Mouse (Mus musculus): ENCODE data around the gene Col6a5. TPM values are rescaled to one million over a fixed set of nuclear protein-coding genes. Genes with fewer than 3 reads are reported as not detected.

The Col6a5 gene
- polyA plus RNA-seq, 1 experiment from 2014 or later = 0.17 TPM

DNA sequence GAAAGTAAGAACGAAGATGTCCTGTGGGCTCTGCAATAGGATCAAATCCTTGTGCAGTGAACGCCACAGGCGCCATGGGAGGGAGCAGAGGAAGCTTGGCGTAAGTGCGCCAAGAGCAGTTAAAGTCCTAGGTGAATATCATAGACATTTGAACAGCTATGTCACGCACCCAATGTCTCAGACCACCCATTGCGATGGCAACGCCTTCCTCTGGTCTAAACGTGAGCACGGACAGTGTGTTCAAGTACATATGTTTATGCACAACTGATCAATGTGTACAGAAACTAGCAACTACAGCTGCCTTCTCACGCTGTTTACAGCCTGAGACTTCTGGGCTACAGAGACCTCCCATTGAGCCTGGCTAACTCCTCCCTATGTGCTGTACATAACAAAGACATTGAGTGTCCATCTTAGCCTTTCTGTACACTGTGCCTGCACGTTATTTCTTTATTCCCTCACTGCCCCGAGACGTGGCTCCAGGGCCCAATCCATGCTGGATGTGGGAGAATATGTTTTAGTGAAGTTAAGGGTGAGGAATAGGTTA is 11.0 kb upstream of the Col6a5 start:
- H3K9me3 ChIP-seq = no peaks in the 10 kb centered on the region
- WGBS = 90% methylated on average over 14 of the region's 14 CpGs
- no peaks in the 10 kb centered on the region for H3K4me1 ChIP-seq
- no peak overlapping the region for H3K9ac ChIP-seq (replicated peaks)
- ATAC-seq (ENCODE audit: low FRiP score, low read depth) = no peak
- no peak overlapping the region for H3K4me2 ChIP-seq (replicated peaks)
- H3K36me3 ChIP-seq = no peaks in the 10 kb centered on the region
- H3K27me3 ChIP-seq = peaks cover 4% of the 10 kb centered on the region; the same call in 1 of the 2 replicates
- H3K4me3 ChIP-seq = no peak overlapping the region
- no peak overlapping the region for H3K27ac ChIP-seq (replicated peaks)

DNA sequence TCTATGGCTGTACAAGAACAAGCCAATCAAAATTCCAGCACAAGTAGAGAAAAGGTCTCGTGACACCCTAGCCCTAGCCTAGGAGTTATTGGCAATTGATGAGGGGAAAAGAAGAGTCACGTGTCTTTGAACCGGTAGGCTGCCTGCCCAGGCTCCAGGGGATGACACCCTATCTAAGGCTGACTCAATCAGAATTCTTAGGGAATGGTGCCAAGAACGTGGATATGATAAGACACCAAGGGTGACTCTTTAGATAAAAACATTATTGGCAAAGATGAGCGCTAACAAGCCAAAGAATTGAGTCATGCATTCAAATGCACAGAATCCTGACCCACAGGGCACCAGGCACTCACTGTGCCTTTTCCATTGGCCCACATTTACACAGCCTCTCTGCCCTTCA is 10.5 kb upstream of the Col6a5 start:
- Histone ChIP-seq H3K4me1 (no peaks in the 10 kb centered on the region), H3K4me2 (replicated peaks) (no peak overlapping the region), H3K4me3 (no peak overlapping the region), H3K27me3 (peaks cover under 1% of the 10 kb centered on the region; the same call in 1 of the 2 replicates), H3K27ac (replicated peaks) (no peak overlapping the region), H3K36me3 (no peaks in the 10 kb centered on the region), H3K9me3 (no peaks in the 10 kb centered on the region), H3K9ac (replicated peaks) (no peak overlapping the region)
- 82% methylated on average over 5 of the region's 5 CpGs for WGBS
- no peak for ATAC-seq (ENCODE audit: low FRiP score, low read depth)

DNA sequence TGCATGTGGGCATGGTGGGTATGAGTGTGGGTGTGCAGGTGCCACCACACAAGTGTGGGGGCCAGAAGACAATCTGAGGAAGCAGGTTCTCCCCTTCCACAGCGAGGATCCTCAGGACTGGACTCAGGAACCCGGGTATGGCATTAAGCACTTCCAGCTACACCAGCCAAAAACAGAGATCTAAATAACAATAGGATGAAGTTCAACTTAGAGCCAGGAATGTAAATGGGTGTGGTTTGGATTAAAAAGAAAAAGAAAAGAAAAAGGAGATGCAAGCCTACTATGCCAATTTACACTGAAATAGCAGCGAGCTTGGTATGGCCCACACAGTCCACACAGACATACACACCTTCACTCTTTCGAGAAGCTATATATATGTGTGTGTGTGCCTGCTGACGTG is 7.5 kb upstream of the Col6a5 start:
- 73% methylated on average over 5 of the region's 5 CpGs for WGBS
- ATAC-seq (ENCODE audit: low FRiP score, low read depth) = no peak
- H3K27me3 ChIP-seq = no peaks in the 10 kb centered on the region

DNA sequence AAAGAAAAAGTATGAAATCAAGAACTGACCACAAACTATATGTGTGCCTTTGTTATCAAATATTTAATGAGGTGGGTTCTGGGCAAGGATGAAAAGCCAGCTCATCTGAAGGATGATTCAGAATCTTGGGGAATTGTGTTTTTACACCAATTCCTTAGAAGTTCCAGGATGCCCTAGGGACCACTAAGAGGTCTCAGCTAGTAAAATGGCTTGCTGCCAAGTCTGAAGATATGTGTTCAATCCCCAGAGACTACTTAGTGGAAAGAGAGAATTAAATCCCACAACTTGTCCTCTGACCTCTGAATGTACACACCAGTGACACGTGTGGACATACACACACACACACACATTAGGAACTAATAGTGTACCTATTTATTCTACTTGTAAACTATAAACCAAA is 1.3 kb downstream of the Col6a5 start:
- Histone ChIP-seq H3K4me3 (no peak overlapping the region), H3K27me3 (no peaks in the 10 kb centered on the region), H3K36me3 (no peaks in the 10 kb centered on the region), H3K27ac (replicated peaks) (no peak overlapping the region), H3K4me1 (no peaks in the 10 kb centered on the region), H3K9me3 (no peaks in the 10 kb centered on the region), H3K4me2 (replicated peaks) (no peak overlapping the region), H3K9ac (replicated peaks) (no peak overlapping the region)
- ATAC-seq (ENCODE audit: low FRiP score, low read depth) = no peak
- WGBS = 84% methylated on average over 1 of the region's 1 CpGs

More for the DNA sequence above, 7.5 kb upstream of the Col6a5 start:
- Histone ChIP-seq H3K36me3 (no peaks in the 10 kb centered on the region), H3K4me3 (no peak overlapping the region), H3K4me1 (no peaks in the 10 kb centered on the region), H3K9me3 (no peaks in the 10 kb centered on the region), H3K4me2 (replicated peaks) (no peak overlapping the region), H3K27ac (replicated peaks) (no peak overlapping the region), H3K9ac (replicated peaks) (no peak overlapping the region)

DNA sequence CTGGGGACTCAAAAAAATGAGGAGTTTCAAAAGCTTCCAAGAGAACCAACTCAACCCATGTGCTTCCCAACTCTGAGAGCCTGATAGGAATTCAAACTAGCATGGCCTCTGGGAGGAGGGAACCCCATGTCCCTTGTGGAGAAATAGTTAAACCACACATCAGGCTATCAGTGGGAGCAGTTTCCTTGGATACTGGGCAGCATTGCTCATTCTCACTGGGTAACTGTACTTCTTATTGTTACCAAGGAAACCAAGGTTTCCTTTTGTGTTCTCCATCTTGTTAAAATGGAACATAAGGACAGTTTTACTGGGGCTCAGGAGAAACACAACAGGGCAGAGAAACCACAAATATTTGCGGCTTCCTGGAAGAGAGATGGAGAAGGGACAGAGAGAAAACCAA is 10.7 kb downstream of the Col6a5 start:
- Histone ChIP-seq H3K4me3 (no peak overlapping the region), H3K9ac (replicated peaks) (no peak overlapping the region), H3K27ac (replicated peaks) (no peak overlapping the region), H3K27me3 (no peaks in the 10 kb centered on the region), H3K4me2 (replicated peaks) (no peak overlapping the region), H3K9me3 (no peaks in the 10 kb centered on the region), H3K36me3 (no peaks in the 10 kb centered on the region), H3K4me1 (no peaks in the 10 kb centered on the region)
- ATAC-seq (ENCODE audit: low FRiP score, low read depth) = no peak
- 88% methylated on average over 1 of the region's 1 CpGs for WGBS

DNA sequence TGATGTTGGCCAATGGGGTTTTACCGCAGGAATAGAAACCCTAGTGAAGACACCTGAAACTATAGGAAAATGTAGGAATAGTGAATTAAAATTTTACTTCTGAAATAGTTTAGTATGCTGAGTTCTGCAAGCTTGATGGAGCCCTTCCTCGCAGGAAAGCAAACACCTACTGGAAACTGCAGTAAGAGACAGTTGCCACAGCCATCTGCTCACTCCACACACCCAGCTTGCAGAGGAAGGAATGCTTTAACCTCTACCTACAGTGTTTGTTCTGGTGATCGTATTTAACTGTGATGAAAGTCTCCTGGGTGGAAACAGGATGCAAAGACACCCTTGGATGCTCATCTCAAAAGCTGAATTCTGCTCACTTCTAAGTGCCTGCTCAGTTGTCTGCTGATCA is 12.9 kb downstream of the Col6a5 start:
- Histone ChIP-seq H3K27ac (replicated peaks) (no peak overlapping the region), H3K9me3 (no peaks in the 10 kb centered on the region), H3K9ac (replicated peaks) (no peak overlapping the region), H3K4me1 (no peaks in the 10 kb centered on the region), H3K4me2 (replicated peaks) (no peak overlapping the region), H3K27me3 (no peaks in the 10 kb centered on the region), H3K36me3 (no peaks in the 10 kb centered on the region), H3K4me3 (no peak overlapping the region)
- WGBS = 88% methylated on average over 3 of the region's 3 CpGs
- no peak for ATAC-seq (ENCODE audit: low FRiP score, low read depth)

DNA sequence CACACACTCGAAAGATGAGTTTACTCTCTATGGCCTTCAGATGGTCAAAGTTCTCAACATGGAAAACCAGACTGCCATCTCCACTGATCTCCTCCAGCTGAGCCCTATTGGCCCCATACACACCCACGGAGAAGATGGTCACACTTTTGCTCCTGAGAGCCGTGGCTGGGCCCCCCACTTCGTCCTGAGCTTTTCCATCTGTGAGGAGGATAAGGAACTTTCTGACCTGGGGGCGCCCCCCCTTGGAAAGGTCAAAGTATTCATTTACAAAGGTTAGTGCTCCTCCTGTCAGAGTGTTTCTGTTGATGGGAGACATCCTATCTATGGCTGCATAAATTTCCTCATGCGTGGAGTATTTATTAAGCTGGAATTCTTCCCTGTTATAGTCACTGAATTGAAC is 26.6 kb downstream of the Col6a5 start:
- ATAC-seq (ENCODE audit: low FRiP score, low read depth) = no peak
- no peak overlapping the region for H3K4me2 ChIP-seq (replicated peaks)
- H3K4me3 ChIP-seq = no peak overlapping the region
- H3K9ac ChIP-seq (replicated peaks) = no peak overlapping the region
- no peak overlapping the region for H3K27ac ChIP-seq (replicated peaks)
- H3K27me3 ChIP-seq = no peaks in the 10 kb centered on the region
- no peaks in the 10 kb centered on the region for H3K4me1 ChIP-seq
- H3K9me3 ChIP-seq = no peaks in the 10 kb centered on the region
- 69% methylated on average over 6 of the region's 6 CpGs for WGBS
- no peaks in the 10 kb centered on the region for H3K36me3 ChIP-seq

DNA sequence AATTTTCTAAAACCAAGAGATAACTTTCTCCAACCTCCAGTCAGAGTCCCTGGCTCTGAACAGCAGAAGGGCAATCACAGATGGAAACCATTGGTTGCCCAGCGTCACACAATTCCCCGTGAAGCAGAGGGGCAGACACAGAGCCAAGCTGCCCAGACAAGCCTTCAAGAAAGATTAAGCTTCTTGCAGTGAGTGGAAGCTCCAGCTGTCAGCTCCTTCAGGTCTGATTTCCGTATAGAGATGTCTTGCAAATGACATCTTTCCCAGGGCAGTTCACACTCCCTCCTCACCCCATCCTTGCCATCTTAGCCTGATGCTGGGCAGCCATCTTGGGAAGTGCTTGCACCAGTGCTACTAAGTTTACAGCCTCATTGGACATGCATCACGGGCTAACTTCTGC is 31.2 kb downstream of the Col6a5 start:
- 70% methylated on average over 4 of the region's 4 CpGs for WGBS

DNA sequence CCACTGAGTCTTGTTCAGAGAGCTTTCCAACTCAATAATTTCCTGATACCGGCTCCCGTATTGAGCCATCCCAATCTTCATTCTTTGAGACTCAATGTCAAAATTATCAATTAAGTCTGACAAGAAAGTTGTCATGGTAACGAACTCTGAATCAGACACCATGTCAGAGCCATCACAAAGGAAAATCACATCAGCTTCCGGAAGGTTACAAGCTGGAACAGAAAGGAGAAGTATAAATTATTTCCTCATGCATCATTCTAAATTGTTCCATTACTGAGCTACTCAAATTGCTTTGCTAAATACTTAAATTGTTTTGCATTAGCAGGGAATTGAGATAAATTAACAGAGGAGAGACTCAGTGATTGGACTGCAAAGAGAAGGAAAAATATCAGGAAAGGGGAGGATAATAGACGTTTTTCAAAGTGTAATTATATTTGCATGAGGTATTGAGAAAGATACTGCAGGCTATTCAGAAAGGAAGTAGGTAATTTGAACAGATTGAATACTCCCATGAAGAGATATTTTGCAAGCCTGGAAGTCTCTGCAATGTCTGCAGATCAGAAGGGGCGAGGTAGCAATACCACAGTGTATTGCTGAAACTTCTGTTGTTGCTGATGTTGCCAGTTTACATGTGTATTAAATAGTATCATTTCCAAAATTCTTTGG is 31.9 kb downstream of the Col6a5 start:
- no peak overlapping the region for H3K4me2 ChIP-seq (replicated peaks)
- no peak overlapping the region for H3K9ac ChIP-seq (replicated peaks)
- H3K9me3 ChIP-seq = no peaks in the 10 kb centered on the region
- H3K27me3 ChIP-seq = no peaks in the 10 kb centered on the region
- no peak overlapping the region for H3K27ac ChIP-seq (replicated peaks)
- no peak overlapping the region for H3K4me3 ChIP-seq
- H3K36me3 ChIP-seq = no peaks in the 10 kb centered on the region
- H3K4me1 ChIP-seq = no peaks in the 10 kb centered on the region
- no peak for ATAC-seq (ENCODE audit: low FRiP score, low read depth)
- WGBS = 69% methylated on average over 6 of the region's 6 CpGs

More for the DNA sequence above, 31.2 kb downstream of the Col6a5 start:
- Histone ChIP-seq H3K4me1 (no peaks in the 10 kb centered on the region), H3K4me3 (no peak overlapping the region), H3K4me2 (replicated peaks) (no peak overlapping the region), H3K9me3 (no peaks in the 10 kb centered on the region), H3K9ac (replicated peaks) (no peak overlapping the region), H3K27me3 (no peaks in the 10 kb centered on the region), H3K27ac (replicated peaks) (no peak overlapping the region), H3K36me3 (no peaks in the 10 kb centered on the region)
- ATAC-seq (ENCODE audit: low FRiP score, low read depth) = no peak

DNA sequence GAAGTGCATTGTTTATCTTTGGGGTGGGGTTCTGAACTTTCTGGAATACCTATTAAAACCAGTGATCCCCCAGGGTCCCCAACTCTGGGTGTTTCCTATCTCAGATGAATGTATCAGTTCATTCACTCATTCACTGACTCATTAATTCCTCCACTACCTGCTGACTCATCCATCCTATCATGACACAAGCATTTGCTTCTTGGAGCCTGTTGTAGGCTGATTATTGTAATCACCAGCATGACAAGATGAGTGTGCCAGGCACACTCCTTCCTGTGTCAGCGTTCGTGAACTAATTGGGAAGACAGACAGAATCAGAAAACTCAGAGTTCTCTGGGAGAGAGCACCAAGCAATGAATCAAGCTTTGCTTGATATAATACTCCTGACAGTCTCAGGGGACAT is 36.8 kb downstream of the Col6a5 start:
- H3K9ac ChIP-seq (replicated peaks) = no peak overlapping the region
- no peaks in the 10 kb centered on the region for H3K4me1 ChIP-seq
- ATAC-seq (ENCODE audit: low FRiP score, low read depth) = no peak
- no peaks in the 10 kb centered on the region for H3K9me3 ChIP-seq
- no peak overlapping the region for H3K27ac ChIP-seq (replicated peaks)
- no peak overlapping the region for H3K4me2 ChIP-seq (replicated peaks)
- no peaks in the 10 kb centered on the region for H3K27me3 ChIP-seq
- H3K4me3 ChIP-seq = no peak overlapping the region
- H3K36me3 ChIP-seq = no peaks in the 10 kb centered on the region
- 83% methylated on average over 2 of the region's 2 CpGs for WGBS

DNA sequence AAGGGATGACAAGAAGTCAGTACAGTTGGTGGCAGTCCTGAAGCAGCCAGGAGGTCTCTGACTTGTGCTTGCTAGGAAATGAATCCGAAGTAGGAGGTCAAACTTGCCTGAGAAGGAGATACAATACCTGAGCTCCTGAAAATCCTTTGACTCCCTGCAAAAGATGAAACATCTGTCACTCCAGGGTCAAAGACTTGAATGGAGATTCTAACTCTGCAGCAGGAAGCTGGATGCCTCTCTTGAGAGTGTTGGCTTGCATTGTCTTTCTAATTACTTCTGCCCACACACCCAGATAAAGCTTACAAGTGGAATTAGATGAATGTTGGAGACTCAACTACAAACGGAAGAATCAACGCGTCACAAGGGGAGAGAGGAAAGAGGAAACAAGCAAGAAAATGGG is 45.3 kb downstream of the Col6a5 start:
- Histone ChIP-seq H3K4me3 (no peak overlapping the region), H3K4me1 (no peaks in the 10 kb centered on the region), H3K27me3 (no peaks in the 10 kb centered on the region), H3K9me3 (no peaks in the 10 kb centered on the region), H3K9ac (replicated peaks) (no peak overlapping the region), H3K27ac (replicated peaks) (no peak overlapping the region), H3K4me2 (replicated peaks) (no peak overlapping the region), H3K36me3 (no peaks in the 10 kb centered on the region)
- ATAC-seq (ENCODE audit: low FRiP score, low read depth) = no peak
- WGBS = 32% methylated on average over 4 of the region's 4 CpGs

DNA sequence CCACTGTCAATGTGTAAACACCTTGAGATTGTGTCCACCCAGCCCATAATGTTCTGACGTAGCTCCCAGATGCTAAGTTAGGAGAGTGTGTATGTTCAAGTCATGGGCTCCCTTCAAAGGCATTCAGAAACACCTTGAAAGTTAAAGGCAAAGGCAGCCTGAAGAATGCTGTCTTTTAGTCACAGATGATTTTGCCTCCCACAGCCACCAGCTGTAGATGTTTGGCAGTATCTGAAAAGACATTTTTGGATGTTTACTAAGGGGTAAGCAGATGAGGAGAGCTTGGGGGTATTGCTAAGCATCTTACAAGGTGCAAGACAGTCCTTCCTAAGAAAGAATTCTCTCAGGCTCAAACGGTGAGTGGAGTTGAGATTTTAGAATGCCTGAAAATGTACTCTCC is 50.3 kb downstream of the Col6a5 start:
- no peak for ATAC-seq (ENCODE audit: low FRiP score, low read depth)
- no peaks in the 10 kb centered on the region for H3K9me3 ChIP-seq
- WGBS = 98% methylated on average over 2 of the region's 2 CpGs
- H3K9ac ChIP-seq (replicated peaks) = no peak overlapping the region
- no peak overlapping the region for H3K4me2 ChIP-seq (replicated peaks)
- H3K27ac ChIP-seq (replicated peaks) = no peak overlapping the region
- no peaks in the 10 kb centered on the region for H3K36me3 ChIP-seq
- H3K4me1 ChIP-seq = no peaks in the 10 kb centered on the region
- H3K4me3 ChIP-seq = no peak overlapping the region
- no peaks in the 10 kb centered on the region for H3K27me3 ChIP-seq

DNA sequence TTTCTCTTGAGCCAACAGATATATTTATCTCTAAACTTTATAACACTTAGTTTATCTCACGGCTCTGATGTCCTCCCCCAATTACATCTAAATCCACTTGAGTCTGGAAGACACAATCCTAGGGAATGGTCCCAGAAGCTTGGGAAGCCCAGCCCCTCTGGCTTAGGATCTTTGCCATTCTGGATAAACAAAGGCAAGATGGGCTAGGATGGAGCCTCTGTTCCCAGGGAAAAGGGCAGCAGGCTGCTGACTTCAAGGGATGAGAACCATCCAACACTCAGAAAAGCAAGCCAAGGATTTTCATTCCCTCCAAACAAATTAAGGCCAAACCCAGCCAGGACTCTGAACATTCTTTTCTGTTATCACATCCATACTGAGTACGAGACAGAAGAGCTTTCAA is 51.1 kb downstream of the Col6a5 start:
- H3K9me3 ChIP-seq = no peaks in the 10 kb centered on the region
- no peaks in the 10 kb centered on the region for H3K27me3 ChIP-seq
- no peak overlapping the region for H3K4me3 ChIP-seq
- H3K4me1 ChIP-seq = no peaks in the 10 kb centered on the region
- H3K27ac ChIP-seq (replicated peaks) = no peak overlapping the region
- no peak overlapping the region for H3K9ac ChIP-seq (replicated peaks)
- no peaks in the 10 kb centered on the region for H3K36me3 ChIP-seq
- no peak for ATAC-seq (ENCODE audit: low FRiP score, low read depth)
- 91% methylated on average over 2 of the region's 2 CpGs for WGBS
- no peak overlapping the region for H3K4me2 ChIP-seq (replicated peaks)
